Mouse (Mus musculus) urinary bladder, postnatal 0 days (tissue): Measurements from ENCODE around the gene Chd4. TPM values are rescaled to one million over a fixed set of nuclear protein-coding genes. Genes with fewer than 3 reads are reported as not detected.

Source experiments
- microRNA-seq: library from miRNA; unstranded; fragments of <30 nt; microRNA quantifications from one replicate; pipeline ENCODE4, GENCODE M21; 2016
- polyA plus RNA-seq: library from polyadenylated mRNA; unstranded; fragments of >200 nt; fragmentation: Nextera tagmentation; extraction: Ambion mirVana; gene quantifications from 2 replicates; pipeline ENCODE4 v1.2.1, GENCODE M21; 2015

The Chd4 gene
- polyA plus RNA-seq: 31.8 and 32.9 TPM in 2 replicates

GRCm38 (mm10) chr6:125095391-125096278 lies at the start of gene Chd4:
TSS of gene Chd4 (plus strand) at chr6:125095981.

GRCm38 (mm10) chr6:125049678-125050077 lies 46.1 kb upstream of the Chd4 start, which contains the start of gene Acrbp:
TSS of gene Acrbp (plus strand) at chr6:125049689.

DNA sequence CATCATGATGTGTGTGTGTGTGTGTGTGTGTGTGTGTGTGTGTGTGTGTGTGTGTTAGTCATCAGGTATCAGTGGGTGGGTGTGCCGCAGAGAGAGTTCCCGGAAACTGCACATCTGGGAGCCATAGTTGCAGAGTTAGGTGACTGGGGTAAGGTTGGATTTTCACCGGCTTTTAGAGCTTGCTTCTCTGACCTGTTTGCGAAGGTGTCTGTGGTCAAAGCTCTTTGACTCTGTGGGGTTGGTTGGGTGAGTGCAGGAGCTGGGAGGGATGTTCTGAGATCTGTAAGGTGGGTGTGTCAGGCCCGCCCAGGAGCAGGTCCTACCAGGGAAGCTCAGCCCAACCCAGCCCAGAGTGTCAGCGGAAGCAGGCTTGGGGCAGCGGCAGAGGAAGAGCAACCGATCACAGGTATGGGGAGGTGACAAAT lies 28.2 kb upstream of the Chd4 start, which contains the start of gene Lpar5:
TSS of gene Lpar5 (plus strand) at position 350 of the 425 bp plus-strand sequence.

DNA sequence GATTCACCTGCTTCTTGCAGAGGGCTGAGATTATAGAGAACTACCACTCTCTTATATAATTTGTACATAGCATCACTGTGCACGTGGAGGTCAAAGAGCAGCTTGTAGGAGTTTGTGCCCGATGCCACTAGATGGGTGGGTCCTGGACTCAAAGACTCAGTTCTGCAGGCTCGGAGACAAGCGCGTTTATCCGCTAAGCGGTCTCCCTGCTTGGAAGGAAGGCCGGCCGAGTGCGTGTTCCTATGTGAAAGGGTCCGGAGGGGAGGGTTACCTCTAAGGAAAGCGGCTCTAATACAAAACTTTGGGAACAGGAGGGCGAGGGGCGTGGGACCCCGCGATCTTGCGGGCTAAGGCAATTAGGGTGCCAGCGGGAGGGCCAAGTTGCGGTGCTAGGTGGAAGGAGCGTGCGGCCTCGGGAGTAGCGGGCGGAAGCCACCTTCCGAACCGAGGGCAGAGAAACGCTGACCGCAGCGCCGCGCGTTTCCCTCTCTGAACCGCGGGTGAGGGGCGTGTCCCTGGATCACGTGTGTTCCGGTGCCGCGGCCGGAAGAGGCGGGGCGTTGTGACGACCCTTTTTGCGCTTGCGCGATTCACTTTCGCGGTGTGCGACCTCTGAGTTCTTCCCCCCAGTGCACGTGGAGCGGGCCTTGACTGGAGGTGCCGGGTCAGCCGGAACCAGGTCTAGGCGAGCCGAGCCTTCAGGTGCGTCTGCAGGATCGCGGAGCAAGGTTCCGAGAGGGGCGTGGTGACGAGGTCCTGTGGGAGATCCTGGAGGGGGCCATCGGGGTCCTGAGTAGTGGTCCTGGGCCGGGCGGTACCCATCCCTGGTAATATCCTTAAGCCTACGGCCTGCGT lies 35.7 kb downstream of the Chd4 start, which contains the start of gene Nop2:
TSS of gene Nop2 (plus strand) at position 608 of the 855 bp plus-strand sequence.

GRCm38 (mm10) chr6:125145001-125145400 lies 49.2 kb downstream of the Chd4 start, which contains the start of gene Iffo1:
TSS of gene Iffo1 (plus strand) at chr6:125145241.

GRCm38 (mm10) chr6:125166051-125166751 lies 70.4 kb downstream of the Chd4 start, which contains the start of gene Gapdh:
TSS of gene Gapdh (minus strand) at chr6:125166467.

Small RNAs within 50 kb of the gene (microRNA-seq; reads per million reads assigned to microRNA genes)
- gene Mir7045: not detected

Other genes with a start within 250 kb of the Chd4 start
- gene P3h3, start 238.2 kb upstream of the Chd4 start, polyA plus RNA-seq: 16.1 and 16.6 TPM in 2 replicates
- 0.66 and 0.69 TPM in 2 replicates for gene Gpr162, start 232.0 kb upstream of the Chd4 start, polyA plus RNA-seq
- gene Cd4, start 207.8 kb upstream of the Chd4 start, polyA plus RNA-seq: 0.10 and 0.42 TPM in 2 replicates
- gene Lag3, start 184.3 kb upstream of the Chd4 start, polyA plus RNA-seq: 0.55 and 0.60 TPM in 2 replicates
- 340 and 360 TPM in 2 replicates for gene Ptms, start 175.9 kb upstream of the Chd4 start, polyA plus RNA-seq
- 285 and 313 TPM in 2 replicates for gene Mlf2, start 164.6 kb upstream of the Chd4 start, polyA plus RNA-seq
- gene Cops7a, start 130.4 kb upstream of the Chd4 start, polyA plus RNA-seq: 106 and 122 TPM in 2 replicates
- gene Pianp, start 99.3 kb upstream of the Chd4 start, polyA plus RNA-seq: 7.8 and 10.2 TPM in 2 replicates
- 6.0 and 6.6 TPM in 2 replicates for gene Zfp384, start 86.8 kb upstream of the Chd4 start, polyA plus RNA-seq
- gene Ing4, start 56.2 kb upstream of the Chd4 start, polyA plus RNA-seq: 59.9 and 71.5 TPM in 2 replicates
- 2.3 and 3.2 TPM in 2 replicates for gene Acrbp, start 46.3 kb upstream of the Chd4 start, polyA plus RNA-seq
- 2.4 and 3.2 TPM in 2 replicates for gene Lpar5, start 28.1 kb upstream of the Chd4 start, polyA plus RNA-seq
- gene Nop2, start 35.9 kb downstream of the Chd4 start, polyA plus RNA-seq: 31.6 and 32.2 TPM in 2 replicates
- 6.4 and 7.9 TPM in 2 replicates for gene Iffo1, start 49.3 kb downstream of the Chd4 start, polyA plus RNA-seq
- 1,713 and 1,923 TPM in 2 replicates for gene Gapdh, start 70.5 kb downstream of the Chd4 start, polyA plus RNA-seq
- gene Ncapd2, start 95.7 kb downstream of the Chd4 start, polyA plus RNA-seq: 13.4 and 20.9 TPM in 2 replicates
- 189 and 192 TPM in 2 replicates for gene Mrpl51, start 95.8 kb downstream of the Chd4 start, polyA plus RNA-seq
- 2.8 and 3.3 TPM in 2 replicates for gene Vamp1, start 119.6 kb downstream of the Chd4 start, polyA plus RNA-seq
- 8.8 and 9.1 TPM in 2 replicates for gene Tapbpl, start 135.9 kb downstream of the Chd4 start, polyA plus RNA-seq
- 1.2 and 1.3 TPM in 2 replicates for gene Cd27, start 141.0 kb downstream of the Chd4 start, polyA plus RNA-seq
- gene Tuba3a, start 190.1 kb downstream of the Chd4 start, polyA plus RNA-seq: 0.26 and 0.28 TPM in 2 replicates
- 109 and 119 TPM in 2 replicates for gene Ltbr, start 217.9 kb downstream of the Chd4 start, polyA plus RNA-seq
- gene Scnn1a, start 224.7 kb downstream of the Chd4 start, polyA plus RNA-seq: 0.98 and 1.1 TPM in 2 replicates